Mouse (Mus musculus): ENCODE measurements around the gene Sri.
"Not testable (repeated sequence)": the region's sequence is repeated elsewhere in the genome, so short reads cannot be mapped to it uniquely, and the experiment has no call there.

Gene Sri

DNA sequence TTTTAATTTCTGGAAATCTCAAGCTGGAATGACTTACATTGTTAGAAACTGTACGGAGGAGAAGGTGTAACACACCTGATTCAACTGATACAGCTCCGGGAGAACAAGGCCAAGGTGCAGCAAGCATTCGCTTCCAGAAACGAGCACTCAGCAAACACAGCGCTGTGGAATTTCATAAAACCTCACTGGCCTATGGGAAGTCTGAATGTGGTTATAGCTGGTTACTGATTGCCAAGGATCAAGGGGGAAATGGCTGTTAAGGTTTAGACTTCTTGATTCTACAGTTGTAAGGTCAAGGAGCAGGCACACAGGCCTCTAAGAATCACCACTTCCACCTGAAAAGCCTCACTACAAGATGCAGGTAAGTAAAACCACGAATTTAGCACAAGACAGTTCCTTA, at the start of gene Sri:
Gene Sri, plus strand, starts transcription at position 224 of the 400 bp plus-strand sequence.
- DNase-seq (ENCODE audit: low read depth), result no peak

GRCm38 (mm10) chr5:7996401-7997044, 49.4 kb upstream of the Sri start:
- peak; percentile 41 for DNase-seq (ENCODE audit: low read depth)

DNA sequence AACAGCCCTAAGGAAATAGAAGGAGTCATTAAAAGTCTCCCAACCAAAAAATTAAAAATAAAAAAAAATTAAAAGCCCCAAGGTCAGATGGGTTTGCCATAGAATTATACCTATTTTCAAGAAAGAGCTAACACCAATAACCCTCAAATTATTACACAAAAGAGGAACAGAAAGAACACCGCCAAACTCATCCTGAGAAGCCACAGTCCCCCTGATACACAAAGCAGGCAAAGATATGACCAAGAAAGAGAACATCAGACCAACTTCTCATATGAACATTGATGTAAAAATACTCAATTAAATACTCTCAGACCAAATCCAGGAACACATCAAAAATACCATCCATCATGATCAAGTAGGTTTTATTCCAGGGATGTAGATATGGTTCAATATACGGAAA, 48.8 kb upstream of the Sri start:
- DNase-seq (ENCODE audit: low read depth), result no peak

- no peak for DNase-seq (ENCODE audit: low read depth)
Observed at GRCm38 (mm10) chr5:8000466-8000865, 45.4 kb upstream of the Sri start.

DNA sequence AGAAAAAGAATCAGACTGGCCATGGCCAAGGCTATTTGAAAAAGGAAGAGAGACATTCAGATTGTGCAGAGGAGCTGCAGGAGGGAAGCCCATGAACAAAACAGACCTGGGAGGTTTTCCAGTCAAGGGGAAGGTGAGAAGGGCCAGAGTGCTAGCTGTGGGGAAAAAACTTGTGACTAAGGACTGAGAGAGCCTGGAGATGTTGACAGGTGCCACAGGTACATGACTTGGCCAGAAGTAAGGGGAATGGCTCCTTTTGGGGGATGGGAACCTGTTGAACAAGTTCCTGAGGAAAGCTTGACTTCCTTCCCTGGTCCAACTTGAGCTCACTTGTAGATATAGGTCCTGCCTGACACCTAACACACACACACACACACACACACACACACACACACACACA, 43.1 kb upstream of the Sri start:
- DNase-seq (ENCODE audit: low read depth), result no peak

GRCm38 (mm10) chr5:8013276-8013675, 32.6 kb upstream of the Sri start:
- no peak for DNase-seq (ENCODE audit: low read depth)

DNA sequence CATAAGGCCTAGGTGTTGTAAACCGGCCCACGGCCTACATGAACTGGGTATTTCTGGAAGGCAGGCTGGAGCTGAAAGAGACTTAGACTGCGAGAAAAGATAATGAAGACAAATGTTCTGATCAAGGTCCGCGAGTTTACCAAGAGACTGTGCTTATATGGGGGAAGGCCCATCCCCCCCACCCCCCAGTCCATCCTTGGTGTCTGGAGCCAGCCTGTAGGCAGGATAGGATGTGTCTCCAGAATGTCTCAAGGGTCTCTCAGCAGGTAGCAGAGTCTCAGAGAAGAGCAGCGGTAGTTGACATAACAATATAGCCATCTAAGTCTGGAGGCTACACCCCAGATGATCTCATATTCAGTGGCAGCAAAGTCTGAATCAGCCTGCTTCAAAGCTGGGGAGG, 11.3 kb upstream of the Sri start:
- not testable (repeated sequence) for DNase-seq (ENCODE audit: low read depth)

GRCm38 (mm10) chr5:8053827-8054226, 7.9 kb downstream of the Sri start:
- DNase-seq (ENCODE audit: low read depth), result no peak

GRCm38 (mm10) chr5:8055721-8056129, 9.8 kb downstream of the Sri start:
- DNase-seq (ENCODE audit: low read depth), result no peak

DNA sequence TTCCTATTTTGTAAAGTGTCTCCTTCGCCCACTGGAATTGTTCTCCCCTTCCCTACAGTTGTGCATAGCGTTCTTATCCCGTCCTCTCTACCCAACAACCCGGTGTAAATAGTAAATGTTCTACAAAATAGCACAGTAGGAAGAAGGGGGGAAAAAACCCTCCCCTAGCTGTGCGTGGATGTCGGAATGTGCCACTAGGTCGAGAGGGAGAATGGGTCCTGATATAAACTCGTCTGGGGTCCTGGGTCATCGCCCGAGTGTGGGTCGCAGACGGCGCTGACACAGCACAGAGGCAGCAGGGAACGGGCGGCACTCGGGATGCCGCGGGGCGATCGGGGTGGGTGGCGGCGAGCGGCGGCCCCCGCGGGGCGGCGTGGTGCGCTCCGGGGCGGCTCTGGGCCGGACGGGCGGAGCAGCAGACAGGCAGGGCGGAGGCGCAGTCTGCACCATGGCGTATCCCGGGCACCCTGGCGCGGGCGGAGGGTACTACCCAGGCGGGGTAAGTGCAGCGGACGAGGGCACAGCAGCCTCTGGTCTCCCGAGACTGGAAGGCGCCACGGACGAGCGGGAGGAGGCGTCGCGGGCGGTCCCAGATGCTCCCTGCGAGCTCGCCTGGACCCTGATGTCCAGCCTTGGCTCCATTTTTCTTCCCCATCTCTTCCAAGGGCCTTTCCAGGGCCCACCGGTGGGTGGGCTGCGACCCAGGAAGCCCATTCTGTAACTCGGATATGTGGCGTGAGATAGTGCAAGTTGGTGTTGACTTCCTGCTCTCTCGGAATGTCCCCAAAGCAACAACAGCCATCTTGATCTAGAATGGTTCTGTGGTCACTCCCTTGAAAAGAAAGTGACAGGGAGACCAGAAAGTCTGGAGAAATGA, 10.5 kb downstream of the Sri start:
- DNase-seq (ENCODE audit: low read depth), result peak; percentile 86

DNA sequence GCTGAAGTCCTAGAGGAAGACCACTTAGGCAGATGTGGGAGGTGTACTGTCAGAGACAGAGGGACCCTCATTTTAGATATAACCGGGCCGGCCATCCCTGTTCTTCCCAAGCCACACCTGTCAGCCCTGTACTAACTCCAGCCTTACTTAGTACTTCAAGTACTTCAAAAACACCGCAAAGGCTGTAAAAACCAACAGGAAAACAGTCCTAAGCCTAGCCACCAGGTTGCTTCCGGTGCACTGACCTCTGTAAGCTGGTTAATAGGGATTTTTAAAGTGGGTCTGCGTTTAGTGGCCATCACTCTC, 11.1 kb downstream of the Sri start:
- no peak for DNase-seq (ENCODE audit: low read depth)

DNA sequence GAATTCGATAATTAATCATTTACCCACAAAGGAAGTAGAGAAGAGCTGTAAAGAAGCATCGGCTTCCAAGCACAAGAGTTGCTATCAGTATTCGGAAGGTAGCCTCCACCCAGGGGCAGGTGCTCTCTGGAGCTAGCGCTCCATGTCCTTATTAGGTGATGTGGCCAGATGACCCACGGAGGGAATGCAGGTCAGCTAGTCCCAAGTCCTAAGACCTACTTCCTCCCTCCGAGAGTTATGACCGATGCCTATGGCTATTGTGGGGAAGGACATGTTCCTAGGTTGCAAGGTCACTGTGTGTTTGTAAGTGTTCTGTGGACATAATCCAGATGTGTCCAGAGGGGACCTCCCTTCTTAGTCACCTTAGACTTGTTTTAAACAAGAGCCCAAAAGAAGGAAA, 12.2 kb downstream of the Sri start:
- no peak for DNase-seq (ENCODE audit: low read depth)

GRCm38 (mm10) chr5:8062469-8062868, 16.6 kb downstream of the Sri start:
- DNase-seq (ENCODE audit: low read depth), result no peak

DNA sequence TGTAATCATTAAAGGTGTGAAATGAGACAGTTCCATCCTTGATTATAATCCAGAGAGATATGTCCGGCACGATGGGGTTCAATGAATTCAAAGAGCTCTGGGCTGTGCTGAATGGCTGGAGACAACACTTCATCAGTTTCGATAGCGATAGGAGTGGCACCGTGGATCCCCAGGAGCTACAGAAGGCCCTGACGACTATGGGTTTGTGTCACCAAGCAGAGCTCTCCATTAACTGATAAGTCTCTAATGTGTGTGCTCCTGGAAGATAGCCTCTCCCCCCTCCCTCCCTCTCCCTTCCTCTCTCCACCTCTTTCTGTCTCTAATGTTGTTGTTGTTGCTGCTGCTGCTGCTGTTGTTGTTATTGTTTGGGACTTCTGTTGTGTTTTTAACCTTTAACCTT, 17.3 kb downstream of the Sri start:
- no peak for DNase-seq (ENCODE audit: low read depth)

DNA sequence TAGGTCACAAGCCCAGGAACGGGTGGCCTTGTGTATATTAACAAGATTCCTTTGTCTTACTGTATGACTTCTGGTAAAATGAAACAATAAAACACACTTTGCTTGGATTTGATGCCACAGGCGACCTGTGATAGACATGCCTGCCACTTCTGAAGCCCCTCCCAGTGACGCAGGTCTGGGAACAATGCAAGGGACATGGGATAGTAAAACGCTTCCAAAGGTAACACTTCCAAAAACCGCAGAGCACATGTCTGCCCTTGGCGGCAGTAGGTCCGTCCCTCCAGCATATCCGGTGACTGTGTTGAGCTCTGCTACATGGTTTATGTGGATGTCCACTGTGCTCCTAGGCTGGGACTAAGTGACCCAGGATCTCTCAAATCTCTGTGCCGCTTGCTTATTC, 27.5 kb downstream of the Sri start:
- no peak for DNase-seq (ENCODE audit: low read depth)

DNA sequence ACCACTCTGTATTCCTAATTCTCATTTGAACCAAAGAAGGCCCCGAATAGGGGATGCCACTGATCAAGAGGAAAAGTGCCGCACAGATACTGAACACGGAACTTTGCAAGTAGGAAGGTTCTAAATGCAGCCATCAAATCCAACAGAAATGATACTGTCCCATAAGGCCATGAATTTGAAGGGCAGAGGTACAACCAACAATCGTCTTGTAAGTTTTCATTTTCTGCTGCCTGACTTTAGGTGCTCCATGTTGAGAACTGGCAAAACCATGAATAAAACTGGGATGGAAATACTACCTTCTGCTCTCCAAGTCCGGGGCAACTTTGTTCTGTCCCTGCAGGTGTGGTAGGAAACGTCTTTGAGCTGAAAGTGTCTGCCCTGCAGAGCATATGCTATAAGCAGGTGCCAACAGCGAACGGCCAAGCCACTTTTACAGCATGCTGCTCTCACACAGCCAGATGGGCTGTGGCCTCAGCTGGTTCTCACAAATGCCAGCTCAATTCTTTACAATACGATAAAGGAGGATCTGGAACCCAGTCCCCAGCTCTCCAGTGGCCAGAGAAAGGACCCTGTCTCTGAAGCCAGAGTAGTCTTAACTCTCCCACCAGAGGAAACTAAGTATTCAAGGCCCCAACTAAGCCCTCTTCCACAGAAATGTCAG, 28.2 kb downstream of the Sri start:
- DNase-seq (ENCODE audit: low read depth), result no peak

DNA sequence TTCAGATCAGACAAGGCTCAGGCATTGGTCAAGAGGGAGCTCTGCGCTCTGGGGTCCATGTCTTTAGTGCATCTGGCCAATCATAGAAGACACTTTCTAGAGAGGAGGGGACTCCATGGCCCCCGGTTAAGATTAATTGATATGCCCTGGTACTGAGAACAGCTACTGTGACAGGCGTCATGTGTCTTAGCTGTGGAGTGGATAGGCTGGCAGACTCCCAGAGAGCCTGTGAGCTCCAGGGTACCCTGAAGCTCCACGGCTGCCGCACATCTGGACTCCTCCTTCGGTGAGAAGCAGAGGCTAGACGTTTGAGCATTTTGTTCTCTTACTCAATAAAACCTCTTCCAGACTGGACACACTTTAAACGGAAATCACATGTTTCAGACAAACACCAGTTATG, 31.6 kb downstream of the Sri start:
- DNase-seq (ENCODE audit: low read depth), result no peak

DNA sequence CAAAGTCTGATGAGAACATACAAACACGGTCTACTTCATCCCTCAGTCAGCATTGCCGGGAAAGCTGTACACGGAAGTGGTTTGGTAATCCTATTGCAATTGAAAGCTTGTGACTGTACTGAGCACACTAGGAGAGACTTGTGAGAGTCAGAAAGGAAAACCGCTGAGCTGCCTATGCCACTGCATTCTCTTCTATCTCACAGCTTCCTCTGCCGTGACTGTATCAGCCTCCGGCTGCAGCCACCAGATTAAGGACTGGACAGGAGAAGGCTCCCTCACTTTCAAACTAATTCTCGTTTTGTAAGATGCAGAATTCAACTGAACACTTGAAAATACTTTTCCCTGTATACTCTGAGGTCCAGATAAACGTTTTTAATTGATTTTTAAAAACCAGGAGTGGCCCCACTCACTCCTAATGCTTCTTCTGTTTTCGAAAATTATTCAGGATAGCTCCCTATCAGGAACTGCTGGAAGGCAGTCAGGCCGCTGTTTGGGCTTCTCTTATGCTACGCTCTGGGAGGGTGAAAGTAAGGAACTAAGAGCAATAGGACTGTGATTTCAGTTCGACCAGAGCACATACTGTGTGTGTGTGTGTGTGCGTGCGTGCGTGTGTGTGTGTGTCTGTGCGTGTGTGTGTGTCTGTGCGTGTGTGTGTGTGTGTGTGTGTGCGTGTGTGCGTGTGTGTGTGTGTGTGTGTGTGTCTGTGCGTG, 37.1 kb downstream of the Sri start:
- DNase-seq (ENCODE audit: low read depth), result no peak

DNA sequence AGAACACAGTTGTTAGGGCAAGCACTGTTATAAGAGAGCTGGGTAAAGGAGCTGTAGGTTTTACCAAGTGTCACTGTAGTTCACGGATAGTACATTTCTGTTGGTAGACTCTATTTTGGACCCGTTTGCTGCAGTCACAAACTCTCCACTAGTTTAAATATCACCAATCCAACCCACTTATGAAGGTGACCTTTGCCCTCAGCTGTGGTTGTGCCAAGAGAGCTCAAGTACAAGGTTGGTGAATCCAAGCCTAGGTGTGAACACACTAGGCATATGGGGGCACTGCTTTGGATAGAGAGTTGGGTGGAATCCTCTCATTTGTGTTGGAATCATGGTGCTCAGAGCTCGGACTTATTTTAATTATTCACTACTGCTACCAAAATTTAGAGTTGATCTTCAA, 39.8 kb downstream of the Sri start:
- no peak for DNase-seq (ENCODE audit: low read depth)

DNA sequence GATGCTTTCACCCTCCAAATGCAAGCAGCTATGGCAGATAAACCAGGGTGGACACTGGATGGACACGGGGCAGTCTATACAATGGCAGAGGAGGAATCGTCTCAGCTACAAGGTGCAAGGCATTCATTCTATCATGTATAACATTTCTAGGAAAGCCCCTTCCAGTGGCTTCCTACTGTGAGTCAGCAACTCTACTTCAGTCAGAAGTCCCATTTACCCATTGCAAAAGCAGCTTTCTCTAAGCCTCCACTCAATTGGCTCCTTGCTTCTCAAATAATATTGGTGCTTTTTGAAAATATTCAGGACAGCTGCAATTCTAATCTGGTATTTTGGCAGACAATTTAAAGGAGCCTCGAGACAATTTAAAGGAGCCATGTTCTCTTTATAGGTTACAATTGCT, 42.3 kb downstream of the Sri start:
- DNase-seq (ENCODE audit: low read depth), result no peak

DNA sequence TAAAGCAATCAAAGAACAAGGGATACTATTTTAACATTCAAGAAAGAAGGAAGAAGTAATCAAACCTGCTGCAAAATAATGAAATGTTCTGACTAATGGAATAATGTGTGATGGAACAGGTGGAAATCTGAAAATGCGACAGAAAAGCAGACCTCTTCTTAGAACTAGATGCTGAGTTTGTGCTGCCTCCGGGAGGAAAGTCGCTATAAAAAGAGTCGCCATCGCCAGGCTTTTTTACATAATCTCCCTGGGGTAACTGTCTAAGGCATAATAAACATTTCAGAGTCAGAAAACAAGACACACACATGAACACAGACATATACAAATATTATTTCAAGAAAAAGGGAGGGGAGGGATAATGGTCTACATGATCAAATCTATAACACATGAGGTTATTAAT, 49.0 kb downstream of the Sri start:
- DNase-seq (ENCODE audit: low read depth), result no peak

GRCm38 (mm10) chr5:8095689-8096088, 49.8 kb downstream of the Sri start:
- no peak for DNase-seq (ENCODE audit: low read depth)

DNA sequence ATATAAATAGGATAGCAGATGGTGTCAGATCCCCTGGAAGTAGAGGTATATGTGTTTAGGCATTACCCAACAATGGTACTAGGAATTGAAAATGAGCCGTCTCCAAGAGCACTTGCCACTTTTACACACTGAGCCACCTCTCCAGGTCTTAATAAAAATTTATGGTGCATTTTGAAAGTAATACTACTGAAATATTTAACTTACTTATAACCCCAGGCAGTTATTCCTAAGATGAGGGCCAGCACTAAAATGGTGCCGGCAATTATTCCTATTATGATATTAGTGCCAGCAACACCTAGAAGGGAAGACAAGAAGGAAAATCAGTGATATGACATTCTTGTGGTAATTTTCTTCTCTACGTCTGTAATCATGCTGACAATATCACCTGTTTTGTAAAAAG, 65.8 kb downstream of the Sri start:
- no peak for DNase-seq (ENCODE audit: low read depth)
